Mouse (Mus musculus): Measurements from ENCODE around the gene Slc22a7.

DNA sequence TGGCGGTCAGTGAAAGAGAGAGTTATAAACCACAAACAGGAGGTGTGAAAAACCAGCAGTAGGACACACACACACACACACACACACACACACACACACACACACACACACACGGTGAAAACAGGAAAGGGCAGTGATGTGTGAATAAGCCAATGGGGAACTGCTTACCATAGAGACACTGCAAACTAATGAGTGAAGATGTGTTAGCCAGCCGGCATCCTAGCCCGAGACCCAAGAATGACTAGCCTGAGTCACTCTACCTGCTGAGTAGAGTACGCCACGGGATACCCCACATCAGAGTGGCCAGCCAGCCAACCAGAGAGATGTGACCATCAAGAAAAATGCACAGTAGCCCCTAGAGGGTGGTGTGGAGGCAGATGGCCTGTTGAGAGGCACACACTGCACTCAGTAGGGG, 46.2 kb upstream of the Slc22a7 start:
- TF ChIP-seq USF1 (IDR thresholded peaks at IDR 0.05; ENCODE audit: low read depth) (no peak), POLR2A (IDR thresholded peaks at IDR 0.05; ENCODE audit: insufficient read length, low read depth) (no peak), POLR2AphosphoS2 (IDR thresholded peaks at IDR 0.05; ENCODE audit: insufficient read length, low read depth) (no peak), MYOD1 (IDR thresholded peaks at IDR 0.05; ENCODE audit: control insufficient read depth in 1 of 3, insufficient read length in 2 of 3, low read depth in 2 of 3) (no peak), MAX (IDR thresholded peaks at IDR 0.05; ENCODE audit: low read depth) (no peak), E2F4 (IDR thresholded peaks at IDR 0.05; ENCODE audit: insufficient read depth) (no peak), TCF3 (IDR thresholded peaks at IDR 0.05; ENCODE audit: insufficient read length, low read depth) (no peak), CEBPB (IDR thresholded peaks at IDR 0.05; ENCODE audit: insufficient read depth, poor library complexity, severe bottlenecking) (no peak), REST (IDR thresholded peaks at IDR 0.05; ENCODE audit: insufficient read depth, insufficient read length) (no peak), TCF12 (IDR thresholded peaks at IDR 0.05; ENCODE audit: insufficient read depth, poor library complexity, severe bottlenecking) (no peak)

All from myocyte (in vitro differentiated cells).